8 mouse cellular contexts compared by ENCODE assay signal in the genomic region with DNA sequence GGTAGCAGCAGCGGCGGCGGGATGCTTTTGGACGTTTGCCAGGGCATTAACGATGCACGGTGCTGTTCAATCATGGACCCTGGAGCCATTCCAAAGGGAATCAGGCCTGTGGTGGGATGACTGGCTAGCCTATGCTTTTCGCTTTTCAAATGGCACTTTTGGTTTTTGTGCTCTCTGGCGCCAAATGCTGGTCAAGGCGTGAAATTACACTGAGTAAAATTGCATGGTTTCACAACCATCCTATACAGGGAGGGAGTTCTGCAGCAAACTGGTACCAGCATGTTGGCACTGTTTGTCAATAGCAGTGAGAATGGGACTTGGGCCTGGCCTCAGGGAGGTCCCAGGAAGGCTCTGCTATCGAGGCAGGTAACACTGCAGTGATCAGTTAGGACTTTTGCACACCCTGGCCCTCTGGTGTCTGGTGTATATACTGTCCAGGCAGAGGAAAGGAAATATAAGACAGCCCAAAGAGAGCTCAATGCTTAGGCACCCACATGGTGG. TPM values are rescaled to one million over a fixed set of nuclear protein-coding genes. Genes with fewer than 3 reads are reported as not detected.
DNase-seq lines count a peak whose midpoint lies in the region; ATAC-seq and TF ChIP-seq lines count a peak whose summit lies in the region.

No protein-coding gene starts in this region.

- peak; percentile 46; the same call in 1 of the 2 replicates for TF ChIP-seq CTCF in spleen, adult 2 months (IDR thresholded peaks at IDR 0.05; ENCODE audit: extremely low read depth, insufficient read depth, insufficient read length, insufficient replicate concordance)
- peak; percentile 58 for TF ChIP-seq CTCF in cerebellum, adult 2 months (IDR thresholded peaks at IDR 0.05; ENCODE audit: borderline replicate concordance, insufficient read depth, low read depth, low read length)
- peak; percentile 88 for TF ChIP-seq CTCF in forebrain, postnatal 0 days (IDR thresholded peaks at IDR 0.05; ENCODE audit: low read depth)
- TF ChIP-seq CTCF in intestine, postnatal 0 days (IDR thresholded peaks at IDR 0.05; ENCODE audit: low read depth): peak; percentile 86

- no peak overlapping the region for H3K27ac ChIP-seq in spleen, adult 2 months (ENCODE audit: insufficient read depth, low read length)
- no peak overlapping the region for H3K27ac ChIP-seq in cerebellum, adult 2 months (ENCODE audit: insufficient read depth, low read length)
- peak overlapping the region; percentile 74 for H3K27ac ChIP-seq in forebrain, postnatal 0 days (ENCODE audit: low read depth, low read length)
- H3K27ac ChIP-seq in intestine, postnatal 0 days (ENCODE audit: low read depth, low read length): no peak overlapping the region
- H3K27ac ChIP-seq in limb, embryonic 13.5 days: no peak overlapping the region
- H3K27ac ChIP-seq in midbrain, embryonic 14.5 days (replicated peaks; ENCODE audit: low read depth, low read length): peak overlapping the region; percentile 91
- H3K27ac ChIP-seq in stomach, embryonic 15.5 days: no peak overlapping the region

- H3K9me3 ChIP-seq in forebrain, postnatal 0 days (ENCODE audit: low read length): no peaks in the 10 kb centered on the region
- no peaks in the 10 kb centered on the region for H3K9me3 ChIP-seq in intestine, postnatal 0 days (ENCODE audit: control insufficient read depth)
- no peaks in the 10 kb centered on the region for H3K9me3 ChIP-seq in limb, embryonic 13.5 days
- no peaks in the 10 kb centered on the region for H3K9me3 ChIP-seq in midbrain, embryonic 14.5 days (ENCODE audit: control insufficient read depth, low read length)
- H3K9me3 ChIP-seq in stomach, embryonic 15.5 days: no peaks in the 10 kb centered on the region

- peak overlapping the region; percentile 29 for H3K4me2 ChIP-seq in forebrain, postnatal 0 days (ENCODE audit: low read depth)
- no peak overlapping the region; the same call in 1 of the 2 replicates for H3K4me2 ChIP-seq in intestine, postnatal 0 days (replicated peaks; ENCODE audit: low read depth)
- peak overlapping the region; percentile 46 for H3K4me2 ChIP-seq in limb, embryonic 13.5 days (replicated peaks)
- H3K4me2 ChIP-seq in midbrain, embryonic 14.5 days (ENCODE audit: low read length): peak overlapping the region; percentile 46
- H3K4me2 ChIP-seq in stomach, embryonic 15.5 days: peak overlapping the region; percentile 37; the same call in 1 of the 2 replicates

- TF ChIP-seq POLR2A in spleen, adult 2 months (IDR thresholded peaks at IDR 0.05; ENCODE audit: low read depth, low read length): no peak
- TF ChIP-seq POLR2A in cerebellum, adult 2 months (IDR thresholded peaks at IDR 0.05; ENCODE audit: borderline replicate concordance, insufficient read depth, low read length): no peak

- H3K4me3 ChIP-seq in spleen, adult 2 months (ENCODE audit: extremely low read depth, insufficient read depth, insufficient read length): no peak overlapping the region
- H3K4me3 ChIP-seq in cerebellum, adult 2 months (replicated peaks; ENCODE audit: insufficient read depth, low read depth, low read length): no peak overlapping the region
- no peak overlapping the region for H3K4me3 ChIP-seq in forebrain, postnatal 0 days (ENCODE audit: low read depth, low read length)
- H3K4me3 ChIP-seq in intestine, postnatal 0 days (ENCODE audit: low read depth, low read length): no peak overlapping the region
- H3K4me3 ChIP-seq in limb, embryonic 13.5 days: no peak overlapping the region
- peak overlapping the region; percentile 14 for H3K4me3 ChIP-seq in midbrain, embryonic 14.5 days (replicated peaks; ENCODE audit: low read depth, low read length)
- no peak overlapping the region for H3K4me3 ChIP-seq in stomach, embryonic 15.5 days (replicated peaks)

- DNase-seq in spleen, adult 2 months (ENCODE audit: low read depth in 1 of 2, low spot score in 2 of 2): peak in 1 of 2 experiments; percentile 24
- DNase-seq in spleen, postnatal 36 days (ENCODE audit: low spot score in 2 of 2): no peak
- peak; percentile 37 to 49 for DNase-seq in cerebellum, adult 2 months
- peak; percentile 90 for DNase-seq in forebrain, postnatal 0 days
- DNase-seq in midbrain, embryonic 14.5 days: peak; percentile 95

- no peaks in the 10 kb centered on the region for H3K36me3 ChIP-seq in spleen, adult 2 months (ENCODE audit: control insufficient read depth, insufficient read depth, low read length)
- H3K36me3 ChIP-seq in forebrain, postnatal 0 days (ENCODE audit: insufficient read depth): 0 out of 2 replicates have a peak, but pooled peaks cover 3% of the 10 kb centered on the region
- H3K36me3 ChIP-seq in intestine, postnatal 0 days (ENCODE audit: control insufficient read depth, insufficient read depth): no peaks in the 10 kb centered on the region
- no peaks in the 10 kb centered on the region for H3K36me3 ChIP-seq in limb, embryonic 13.5 days
- H3K36me3 ChIP-seq in midbrain, embryonic 14.5 days (ENCODE audit: control insufficient read depth, insufficient read depth, low read length): no peaks in the 10 kb centered on the region
- H3K36me3 ChIP-seq in stomach, embryonic 15.5 days: no peaks in the 10 kb centered on the region

- no peaks in the 10 kb centered on the region for H3K4me1 ChIP-seq in spleen, adult 2 months (ENCODE audit: control insufficient read depth, insufficient read depth, insufficient read length)
- no peaks in the 10 kb centered on the region for H3K4me1 ChIP-seq in cerebellum, adult 2 months (ENCODE audit: control insufficient read depth, insufficient read depth, low read length)
- no peaks in the 10 kb centered on the region; the same call in 1 of the 2 replicates for H3K4me1 ChIP-seq in forebrain, postnatal 0 days (ENCODE audit: insufficient read depth)
- H3K4me1 ChIP-seq in intestine, postnatal 0 days (replicated peaks; ENCODE audit: control insufficient read depth, insufficient read depth, low read length): no peaks in the 10 kb centered on the region
- peaks cover 6% of the 10 kb centered on the region; the same call in 1 of the 2 replicates for H3K4me1 ChIP-seq in limb, embryonic 13.5 days
- peaks cover 14% of the 10 kb centered on the region for H3K4me1 ChIP-seq in midbrain, embryonic 14.5 days (ENCODE audit: control insufficient read depth, insufficient read depth, low read length)
- 0 out of 2 replicates have a peak, but pooled peaks cover 2% of the 10 kb centered on the region for H3K4me1 ChIP-seq in stomach, embryonic 15.5 days

- ATAC-seq in forebrain, postnatal 0 days: peak; percentile 92
- ATAC-seq in intestine, postnatal 0 days: peak; percentile 43
- peak; percentile 64; the same call in 1 of the 2 replicates for ATAC-seq in limb, embryonic 13.5 days (ENCODE audit: low FRiP score, low read depth)
- peak; percentile 93 for ATAC-seq in midbrain, embryonic 14.5 days (ENCODE audit: low FRiP score, low TSS enrichment)
- no peak for ATAC-seq in stomach, embryonic 15.5 days (ENCODE audit: insufficient read depth, low FRiP score, low read depth)

- WGBS in spleen, adult 2 months: 18% methylated on average over 10 of the region's 10 CpGs
- 3% methylated on average over 10 of the region's 10 CpGs for WGBS in cerebellum, adult 2 months
- under 1% methylated on average over 10 of the region's 10 CpGs for WGBS in forebrain, postnatal 0 days
- WGBS in intestine, postnatal 0 days: 9% methylated on average over 10 of the region's 10 CpGs
- 3% methylated on average over 10 of the region's 10 CpGs for WGBS in limb, embryonic 13.5 days
- 1% methylated on average over 10 of the region's 10 CpGs for WGBS in midbrain, embryonic 14.5 days
- WGBS in stomach, embryonic 15.5 days: 5% methylated on average over 10 of the region's 10 CpGs

- no peaks in the 10 kb centered on the region for H3K27me3 ChIP-seq in spleen, adult 2 months (ENCODE audit: control insufficient read depth, insufficient read depth, low read length)
- no peaks in the 10 kb centered on the region for H3K27me3 ChIP-seq in cerebellum, adult 2 months (ENCODE audit: control insufficient read depth, insufficient read depth, low read length)
- no peaks in the 10 kb centered on the region for H3K27me3 ChIP-seq in forebrain, postnatal 0 days (ENCODE audit: insufficient read depth, low read length)
- no peaks in the 10 kb centered on the region for H3K27me3 ChIP-seq in intestine, postnatal 0 days (replicated peaks; ENCODE audit: control insufficient read depth, insufficient read depth, low read length)
- H3K27me3 ChIP-seq in limb, embryonic 13.5 days: no peaks in the 10 kb centered on the region
- H3K27me3 ChIP-seq in midbrain, embryonic 14.5 days (ENCODE audit: control insufficient read depth, insufficient read depth, low read length): no peaks in the 10 kb centered on the region
- H3K27me3 ChIP-seq in stomach, embryonic 15.5 days (replicated peaks): no peaks in the 10 kb centered on the region

- peak overlapping the region; percentile 26; the same call in 1 of the 2 replicates for H3K9ac ChIP-seq in forebrain, postnatal 0 days
- no peak overlapping the region for H3K9ac ChIP-seq in intestine, postnatal 0 days (ENCODE audit: low read depth, low read length)
- no peak overlapping the region for H3K9ac ChIP-seq in limb, embryonic 13.5 days
- peak overlapping the region; percentile 32 for H3K9ac ChIP-seq in midbrain, embryonic 14.5 days (replicated peaks; ENCODE audit: low read length)
- no peak overlapping the region for H3K9ac ChIP-seq in stomach, embryonic 15.5 days

RNA-seq across cellular contexts. Expression of gene Ppih, which starts 18.6 kb away (rescaled TPM):
- 5.2 and 6.0 TPM in 2 replicates for polyA plus RNA-seq in spleen, adult 2 months (2012; rRNA removed)
- polyA plus RNA-seq in cerebellum, adult 2 months (2012; rRNA removed): 26.3 and 26.5 TPM in 2 replicates
- 41.7 and 41.9 TPM in 2 replicates for total RNA-seq in forebrain, postnatal 0 days (2014; rRNA removed)
- polyA plus RNA-seq in forebrain, postnatal 0 days (2015; fragmentation: Nextera tagmentation; extraction: Ambion mirVana): 60.0 and 71.0 TPM in 2 replicates
- polyA plus RNA-seq in intestine, postnatal 0 days (2015; fragmentation: Nextera tagmentation; extraction: Ambion mirVana): 40.9 and 47.9 TPM in 2 replicates
- polyA plus RNA-seq in limb, embryonic 13.5 days (2015; fragmentation: Nextera tagmentation; extraction: Ambion mirVana): 105 and 108 TPM in 2 replicates
- 57.6 and 60.0 TPM in 2 replicates for polyA plus RNA-seq in midbrain, embryonic 14.5 days (2014; fragmentation: Nextera tagmentation; extraction: Ambion mirVana)
- polyA plus RNA-seq in stomach, embryonic 15.5 days (2015; fragmentation: Nextera tagmentation; extraction: Ambion mirVana): 71.6 and 90.5 TPM in 2 replicates

RNA-seq across cellular contexts. Expression of gene Ybx1, which starts 44.5 kb away (rescaled TPM):
- polyA plus RNA-seq in spleen, adult 2 months (2012; rRNA removed): 79.1 and 103 TPM in 2 replicates
- polyA plus RNA-seq in cerebellum, adult 2 months (2012; rRNA removed): 182 and 189 TPM in 2 replicates
- total RNA-seq in forebrain, postnatal 0 days (2014; rRNA removed): 829 and 985 TPM in 2 replicates
- 1,107 and 1,112 TPM in 2 replicates for polyA plus RNA-seq in forebrain, postnatal 0 days (2015; fragmentation: Nextera tagmentation; extraction: Ambion mirVana)
- polyA plus RNA-seq in intestine, postnatal 0 days (2015; fragmentation: Nextera tagmentation; extraction: Ambion mirVana): 530 and 553 TPM in 2 replicates
- polyA plus RNA-seq in limb, embryonic 13.5 days (2015; fragmentation: Nextera tagmentation; extraction: Ambion mirVana): 637 TPM in 2 replicates
- 990 and 1,028 TPM in 2 replicates for polyA plus RNA-seq in midbrain, embryonic 14.5 days (2014; fragmentation: Nextera tagmentation; extraction: Ambion mirVana)
- 615 and 648 TPM in 2 replicates for polyA plus RNA-seq in stomach, embryonic 15.5 days (2015; fragmentation: Nextera tagmentation; extraction: Ambion mirVana)

Comparison
In these comparisons a context has a peak if more than half of its experiments do, and no peak if none do; other contexts are left out.
1. DNase-seq: peak in cerebellum, adult 2 months (2 of 2), forebrain, postnatal 0 days (single experiment) and midbrain, embryonic 14.5 days (single experiment); none in spleen, postnatal 36 days (0 of 2).
2. H3K27ac ChIP-seq: peak in forebrain, postnatal 0 days (single experiment) and midbrain, embryonic 14.5 days (single experiment); none in spleen, adult 2 months (single experiment), cerebellum, adult 2 months (single experiment), intestine, postnatal 0 days (single experiment), limb, embryonic 13.5 days (single experiment) and stomach, embryonic 15.5 days (single experiment).
3. H3K9ac ChIP-seq: peak in forebrain, postnatal 0 days (single experiment) and midbrain, embryonic 14.5 days (single experiment); none in intestine, postnatal 0 days (single experiment), limb, embryonic 13.5 days (single experiment) and stomach, embryonic 15.5 days (single experiment).
4. Peak in every context shown above with its lines, with median percentiles within 50 percentile points of each other: CTCF ChIP-seq.